Mouse (Mus musculus): ENCODE results near the gene Erbin. TPM values are rescaled to one million over a fixed set of nuclear protein-coding genes. Genes with fewer than 3 reads are reported as not detected.

The Erbin gene
- total RNA-seq, 2 experiments from 2014 or later, result 39.4 to 42.8 TPM

- no peak for DNase-seq (ENCODE audit: low spot score in 2 of 2)
These were observed 6.1 kb downstream of the Erbin start for GRCm38 (mm10) chr13:103914114-103914736.

GRCm38 (mm10) chr13:103912351-103912750 is 8.0 kb downstream of the Erbin start:
- DNase-seq (ENCODE audit: low spot score in 2 of 2), result no peak

- no peak for DNase-seq (ENCODE audit: low spot score in 2 of 2)
These were observed 9.7 kb downstream of the Erbin start for GRCm38 (mm10) chr13:103910598-103910997.

GRCm38 (mm10) chr13:103909894-103910293 is 10.4 kb downstream of the Erbin start:
- DNase-seq (ENCODE audit: low spot score in 2 of 2), result no peak

- DNase-seq (ENCODE audit: low spot score in 2 of 2), result no peak
These were observed 20.3 kb downstream of the Erbin start for GRCm38 (mm10) chr13:103900015-103900414.

- no peak for DNase-seq (ENCODE audit: low spot score in 2 of 2)
These were observed 22.7 kb downstream of the Erbin start for GRCm38 (mm10) chr13:103897606-103898005.

- no peak for DNase-seq (ENCODE audit: low spot score in 2 of 2)
These were observed 27.2 kb downstream of the Erbin start for GRCm38 (mm10) chr13:103893065-103893464.

- DNase-seq (ENCODE audit: low spot score in 2 of 2), result no peak
These were observed 30.3 kb downstream of the Erbin start for GRCm38 (mm10) chr13:103890038-103890437.

GRCm38 (mm10) chr13:103886503-103886902 is 33.8 kb downstream of the Erbin start:
- no peak for DNase-seq (ENCODE audit: low spot score in 2 of 2)

GRCm38 (mm10) chr13:103881200-103881599 is 39.1 kb downstream of the Erbin start:
- DNase-seq (ENCODE audit: low spot score in 2 of 2), result no peak

GRCm38 (mm10) chr13:103876743-103877142 is 43.6 kb downstream of the Erbin start:
- no peak for DNase-seq (ENCODE audit: low spot score in 2 of 2)

- DNase-seq (ENCODE audit: low spot score in 2 of 2), result no peak
These were observed 44.3 kb downstream of the Erbin start for GRCm38 (mm10) chr13:103875823-103876514.

- no peak for DNase-seq (ENCODE audit: low spot score in 2 of 2)
These were observed 49.5 kb downstream of the Erbin start for GRCm38 (mm10) chr13:103870786-103871185.

- DNase-seq (ENCODE audit: low spot score in 2 of 2), result no peak
These were observed 50.2 kb downstream of the Erbin start for GRCm38 (mm10) chr13:103870117-103870516.

- DNase-seq (ENCODE audit: low spot score in 2 of 2), result no peak
These were observed 51.4 kb downstream of the Erbin start for GRCm38 (mm10) chr13:103868875-103869274.

- no peak for DNase-seq (ENCODE audit: low spot score in 2 of 2)
These were observed 58.3 kb downstream of the Erbin start for GRCm38 (mm10) chr13:103862041-103862440.

GRCm38 (mm10) chr13:103859041-103859440 is 61.3 kb downstream of the Erbin start:
- DNase-seq (ENCODE audit: low spot score in 2 of 2), result no peak

GRCm38 (mm10) chr13:103847614-103848013 is 72.7 kb downstream of the Erbin start:
- DNase-seq (ENCODE audit: low spot score in 2 of 2), result no peak

GRCm38 (mm10) chr13:103841287-103842201 is 78.8 kb downstream of the Erbin start:
- DNase-seq (ENCODE audit: low spot score in 2 of 2), result no peak

GRCm38 (mm10) chr13:103838619-103839018 is 81.7 kb downstream of the Erbin start:
- no peak for DNase-seq (ENCODE audit: low spot score in 2 of 2)

GRCm38 (mm10) chr13:103829623-103830135 is 90.6 kb downstream of the Erbin start:
- DNase-seq (ENCODE audit: low spot score in 2 of 2), result no peak

GRCm38 (mm10) chr13:103822270-103822669 is 98.0 kb downstream of the Erbin start:
- no peak for DNase-seq (ENCODE audit: low spot score in 2 of 2)
